Mouse (Mus musculus) embryo, embryonic 9.5 days (tissue): Measurements from ENCODE around the gene Tbc1d22a.

Experiments
- DNase-seq: peaks from one replicate; pipeline ENCODE4 v3.0.0-alpha.2; 2017; ENCODE audit errors: extremely low spot score

Tbc1d22a gene

GRCm38 (mm10) chr15:86234517-86235441 is 20.5 kb downstream of the Tbc1d22a start:
- DNase-seq: no peak

GRCm38 (mm10) chr15:86236252-86236651 is 22.0 kb downstream of the Tbc1d22a start:
- DNase-seq: peak; percentile 44

GRCm38 (mm10) chr15:86238076-86238475 is 23.8 kb downstream of the Tbc1d22a start:
- no peak for DNase-seq

- DNase-seq: no peak
These were observed 24.8 kb downstream of the Tbc1d22a start for GRCm38 (mm10) chr15:86239068-86239467.

- DNase-seq: peak; percentile 76
These were observed 25.5 kb downstream of the Tbc1d22a start for GRCm38 (mm10) chr15:86239801-86240200.

GRCm38 (mm10) chr15:86243708-86244107 is 29.4 kb downstream of the Tbc1d22a start:
- peak; percentile 32 for DNase-seq

GRCm38 (mm10) chr15:86244380-86244779 is 30.1 kb downstream of the Tbc1d22a start:
- DNase-seq: no peak

GRCm38 (mm10) chr15:86250269-86250668 is 36.0 kb downstream of the Tbc1d22a start:
- peak; percentile 21 for DNase-seq

- no peak for DNase-seq
These were observed 37.9 kb downstream of the Tbc1d22a start for GRCm38 (mm10) chr15:86252130-86252529.

- DNase-seq: no peak
These were observed 38.4 kb downstream of the Tbc1d22a start for GRCm38 (mm10) chr15:86252684-86253083.

GRCm38 (mm10) chr15:86253411-86253810 is 39.2 kb downstream of the Tbc1d22a start:
- DNase-seq: no peak

GRCm38 (mm10) chr15:86256201-86256600 is 41.9 kb downstream of the Tbc1d22a start:
- no peak for DNase-seq

GRCm38 (mm10) chr15:86256728-86257179 is 42.5 kb downstream of the Tbc1d22a start:
- DNase-seq: no peak

GRCm38 (mm10) chr15:86257916-86258685 is 43.8 kb downstream of the Tbc1d22a start:
- no peak for DNase-seq

GRCm38 (mm10) chr15:86259233-86259632 is 45.0 kb downstream of the Tbc1d22a start:
- no peak for DNase-seq

GRCm38 (mm10) chr15:86260111-86260510 is 45.9 kb downstream of the Tbc1d22a start:
- no peak for DNase-seq

GRCm38 (mm10) chr15:86264389-86264788 is 50.1 kb downstream of the Tbc1d22a start:
- no peak for DNase-seq

- DNase-seq: no peak
These were observed 50.5 kb downstream of the Tbc1d22a start for GRCm38 (mm10) chr15:86264803-86265202.

- DNase-seq: no peak
These were observed 52.7 kb downstream of the Tbc1d22a start for GRCm38 (mm10) chr15:86266975-86267374.

GRCm38 (mm10) chr15:86268526-86268925 is 54.3 kb downstream of the Tbc1d22a start:
- no peak for DNase-seq

- DNase-seq: no peak
These were observed 61.5 kb downstream of the Tbc1d22a start for GRCm38 (mm10) chr15:86275754-86276153.

GRCm38 (mm10) chr15:86276538-86277264 is 62.4 kb downstream of the Tbc1d22a start:
- DNase-seq: no peak
